Mouse (Mus musculus) brain, embryonic 14.5 days (tissue): ENCODE results near the gene Dusp23. TPM values are rescaled to one million over a fixed set of nuclear protein-coding genes. Genes with fewer than 3 reads are reported as not detected.

Source experiments
- DNase-seq: peaks from one replicate; pipeline ENCODE4 v3.0.0-alpha.2; 2011; ENCODE audit warnings: low read depth
- CTCF ChIP-seq: fragments of 200-500 bp; IDR thresholded peaks from 2 replicates; pipeline ENCODE4 v1.5.1; 2012; ENCODE audit warnings: inconsistent platforms, mild to moderate bottlenecking, moderate library complexity, borderline replicate concordance; ENCODE audit not compliant: insufficient read depth, insufficient read length; ENCODE audit errors: extremely low read depth
- POLR2A ChIP-seq: fragments of 200-500 bp; IDR thresholded peaks from 2 replicates; pipeline ENCODE4 v1.6.1; 2012; ENCODE audit warnings: mild to moderate bottlenecking, inconsistent platforms, borderline replicate concordance; ENCODE audit not compliant: poor library complexity, insufficient read depth, insufficient read length, severe bottlenecking; ENCODE audit errors: extremely low read depth
- polyA plus RNA-seq: library from polyadenylated mRNA; depleted of rRNA; stranded (reverse); fragments of >200 nt; gene quantifications from 2 replicates; pipeline ENCODE4 v1.2.3, GENCODE M21; 2012; rRNA removed

Gene Dusp23
- 8.0 and 9.0 TPM in 2 replicates for polyA plus RNA-seq

DNA sequence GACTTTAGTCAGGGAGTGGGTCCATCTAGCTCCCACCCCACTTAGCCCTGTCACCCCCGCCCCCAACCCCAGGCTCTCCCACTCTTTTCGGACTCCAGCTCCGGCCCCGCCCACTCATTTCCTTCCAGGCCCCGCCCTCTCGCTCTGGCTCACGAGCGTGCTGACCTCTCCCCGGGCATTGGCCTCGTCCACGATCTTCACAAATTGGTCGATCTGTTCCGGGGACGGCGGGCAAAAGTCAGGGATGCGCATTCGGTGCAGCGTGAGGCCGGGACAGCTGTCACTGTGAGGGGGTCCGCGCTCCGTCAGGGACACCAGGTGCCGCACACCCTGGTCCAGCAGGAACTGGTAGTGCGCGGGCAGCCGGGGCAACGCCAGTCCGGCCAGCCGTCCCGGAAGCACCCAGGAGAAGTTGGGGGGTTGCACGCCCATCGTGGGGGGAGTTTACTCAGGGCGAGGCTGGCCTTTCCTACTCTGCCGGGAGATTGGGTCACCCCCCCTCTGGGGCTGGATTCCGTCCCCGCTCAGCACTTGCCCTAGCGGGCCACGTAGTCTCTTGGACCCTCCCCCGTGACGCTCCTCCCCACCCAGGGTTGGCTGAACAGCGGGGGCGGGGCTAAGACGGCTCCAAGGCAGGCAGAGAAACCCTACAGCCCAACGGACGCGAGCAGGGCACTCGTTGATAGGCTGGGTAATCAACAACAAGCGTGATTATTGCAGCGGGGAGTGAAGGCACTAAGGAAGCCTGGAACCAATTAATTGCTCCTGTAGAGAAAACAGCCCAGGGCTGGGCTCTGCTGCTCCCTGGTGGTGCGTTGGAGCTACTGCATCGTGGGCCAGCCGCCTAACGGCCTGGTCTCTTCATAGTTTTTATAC, at the start of gene Dusp23:
TSS of gene Dusp23 (minus strand) at position 512 of the 876 bp plus-strand sequence.
- TF ChIP-seq POLR2A: no peak
- peak; percentile 99 for TF ChIP-seq CTCF

DNA sequence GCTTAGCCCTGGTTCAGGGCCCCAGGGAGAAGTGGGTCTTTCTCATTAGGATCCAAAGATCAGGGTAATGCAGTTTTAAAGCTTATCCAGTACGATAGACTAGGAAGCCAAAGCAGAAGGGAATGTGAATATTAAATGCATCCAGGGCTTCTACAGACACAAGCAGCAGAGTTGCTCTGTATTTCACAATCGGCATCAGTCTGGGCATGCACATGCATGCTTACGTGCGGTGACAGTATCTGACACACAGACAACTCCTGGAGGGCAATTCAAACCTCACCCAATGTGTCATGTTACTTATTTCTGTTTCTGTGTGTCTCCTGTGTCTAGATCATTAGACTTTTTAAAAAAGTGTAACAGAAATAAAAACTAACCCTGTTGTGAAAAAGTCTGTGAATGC, 48.0 kb upstream of the Dusp23 start:
- no peak for DNase-seq
- TF ChIP-seq POLR2A: no peak
- TF ChIP-seq CTCF: no peak

More for the DNA sequence above, at the start of gene Dusp23:
- DNase-seq: peak; percentile 98

DNA sequence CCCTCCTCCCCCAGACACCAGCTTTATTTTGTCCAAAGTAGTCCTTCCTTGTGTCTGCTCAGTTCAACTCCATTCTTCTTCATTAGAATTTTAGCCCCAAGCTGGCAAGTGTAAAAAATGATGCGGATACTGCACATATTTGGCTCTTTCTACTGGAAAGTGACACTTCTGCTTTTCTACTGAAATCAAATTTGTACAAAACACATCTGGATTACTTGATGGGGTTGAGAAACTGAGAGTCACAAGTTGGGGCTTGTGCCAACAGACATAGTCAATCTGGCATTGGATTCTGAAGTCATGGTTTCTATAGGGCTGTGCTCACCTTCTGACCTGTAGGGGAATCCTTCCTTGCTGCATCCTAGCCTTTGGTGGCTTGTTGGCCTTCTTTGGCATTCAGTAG, 38.0 kb upstream of the Dusp23 start:
- DNase-seq: no peak
- TF ChIP-seq POLR2A (no peak), CTCF (no peak)

DNA sequence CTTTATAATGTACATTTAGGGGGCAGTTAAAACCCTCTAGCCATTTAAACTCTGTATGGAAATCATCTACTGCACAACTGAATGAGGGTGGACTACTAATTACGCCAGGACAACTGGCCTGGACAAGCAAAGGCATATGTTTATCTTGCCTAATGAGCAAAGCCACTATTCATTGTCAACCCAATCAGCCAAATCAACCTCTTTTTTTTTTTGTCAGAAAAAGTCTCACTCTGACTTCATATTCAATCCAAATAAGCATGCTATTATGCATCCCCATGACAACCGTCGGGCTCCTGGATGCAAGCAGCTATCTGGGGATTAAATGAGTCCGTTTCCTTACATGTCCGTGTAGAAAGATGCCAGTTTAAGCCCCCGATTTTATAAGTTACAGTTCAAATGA, 34.8 kb upstream of the Dusp23 start:
- TF ChIP-seq CTCF: no peak
- TF ChIP-seq POLR2A: no peak
- DNase-seq: peak; percentile 89

DNA sequence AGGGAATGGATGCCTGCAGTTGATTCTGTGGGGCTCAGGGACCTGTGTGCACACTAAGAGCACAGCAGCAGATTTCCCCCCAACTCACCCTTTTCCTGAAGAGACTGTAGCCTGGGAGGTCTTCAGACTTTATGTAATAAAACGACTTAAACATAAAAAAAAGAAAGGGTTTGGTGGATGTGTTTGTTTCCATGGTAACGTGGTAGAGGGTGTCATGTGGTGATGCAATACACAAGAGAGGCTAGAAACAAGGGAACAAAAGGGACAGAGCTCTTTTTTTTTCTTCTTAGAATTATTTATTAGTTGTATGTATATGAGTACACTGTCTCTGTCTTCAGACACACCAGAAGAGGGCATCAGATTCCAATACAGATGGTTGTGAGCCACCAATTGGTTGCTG, 32.7 kb upstream of the Dusp23 start:
- peak; percentile 25 for DNase-seq
- TF ChIP-seq CTCF (no peak), POLR2A (no peak)

DNA sequence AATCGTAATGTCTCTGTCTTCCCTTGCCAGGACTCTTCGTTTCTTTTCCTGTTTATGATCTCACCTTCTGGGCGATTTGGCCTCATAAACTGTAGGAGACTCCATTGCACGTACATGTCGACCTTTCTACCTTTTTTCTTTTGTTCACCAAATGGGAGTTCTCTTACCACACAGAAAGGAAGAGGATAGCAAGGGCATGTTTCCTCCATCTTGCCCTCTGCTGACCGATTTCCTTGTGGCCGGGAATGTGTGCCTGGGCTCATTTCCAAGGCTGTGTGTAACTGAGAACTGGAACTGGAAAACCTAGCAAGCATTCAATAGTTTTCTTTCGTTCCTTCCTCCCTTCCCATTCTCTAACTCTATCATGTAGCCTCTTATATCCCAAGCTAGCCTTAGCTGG, 26.9 kb upstream of the Dusp23 start:
- TF ChIP-seq POLR2A (no peak), CTCF (no peak)
- DNase-seq: no peak

DNA sequence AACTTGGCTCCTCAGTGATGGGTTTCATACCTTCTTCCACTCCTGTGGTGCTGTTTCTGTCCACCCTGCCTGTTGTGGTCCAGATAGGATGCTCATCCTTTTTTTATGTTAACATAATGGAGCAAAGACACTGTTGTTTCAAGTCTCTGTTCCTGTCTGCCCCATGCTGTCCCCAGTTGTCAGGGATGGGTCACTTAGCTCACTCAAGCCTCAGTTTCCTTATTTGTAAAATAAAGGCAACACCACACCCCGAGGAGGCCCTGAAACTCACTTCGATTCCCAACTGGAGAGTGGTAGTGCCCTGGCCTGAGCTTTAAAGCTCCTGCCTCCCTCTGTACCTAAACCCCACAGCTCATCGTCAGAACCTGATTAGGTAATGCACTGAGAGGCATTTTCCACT, 24.5 kb upstream of the Dusp23 start:
- no peak for DNase-seq
- TF ChIP-seq CTCF (no peak), POLR2A (no peak)

DNA sequence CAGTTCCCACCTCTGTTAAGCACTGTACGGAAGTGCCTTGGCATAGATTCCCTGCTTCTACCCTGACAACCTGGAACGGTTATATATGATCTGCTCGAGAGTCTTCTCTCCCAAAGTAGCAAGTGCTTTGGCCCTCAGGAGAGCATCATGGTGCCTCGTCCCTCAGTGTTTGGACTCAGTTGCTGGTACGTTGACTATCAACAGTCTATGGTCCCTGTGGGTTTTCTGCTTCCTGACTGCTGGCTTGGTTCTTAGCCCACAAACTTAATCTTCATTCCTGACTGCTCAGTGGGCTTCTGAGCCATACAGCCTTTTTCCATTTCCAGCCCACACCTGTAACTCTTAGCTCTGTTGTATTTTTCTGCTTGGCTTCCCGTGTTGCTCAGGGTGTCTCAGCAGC, 21.1 kb upstream of the Dusp23 start:
- no peak for DNase-seq
- TF ChIP-seq POLR2A (no peak), CTCF (no peak)

DNA sequence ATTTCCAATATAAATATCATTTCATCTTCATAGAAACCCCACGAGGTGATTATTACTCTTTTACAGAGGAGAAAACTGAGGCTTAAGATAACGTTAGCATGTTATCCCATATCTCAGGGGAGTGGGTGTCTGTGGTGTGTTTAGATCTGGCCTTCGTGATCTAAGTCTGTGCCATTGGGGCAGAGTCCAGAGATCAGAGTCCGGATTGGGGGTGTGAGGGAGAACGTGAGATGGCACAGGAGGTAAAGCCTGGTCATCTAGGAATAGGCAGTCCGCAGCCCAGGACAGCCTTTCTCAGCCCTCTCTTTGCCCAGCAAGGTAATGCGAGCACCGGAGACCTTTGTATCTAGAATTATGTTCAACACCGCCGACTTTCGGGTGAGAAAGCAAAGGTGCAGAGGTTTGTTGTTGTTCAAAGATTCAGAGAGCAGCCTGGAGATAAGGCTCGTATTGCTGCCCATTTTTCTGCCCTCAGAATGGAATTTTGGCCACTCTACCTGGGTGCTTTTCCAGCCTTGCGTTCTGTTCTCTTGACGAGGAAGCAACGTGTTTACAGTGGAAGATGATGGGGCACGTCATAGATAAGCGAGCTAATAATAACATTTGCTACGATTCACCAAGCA, 19.4 kb upstream of the Dusp23 start:
- no peak for DNase-seq
- TF ChIP-seq POLR2A (no peak), CTCF (no peak)

DNA sequence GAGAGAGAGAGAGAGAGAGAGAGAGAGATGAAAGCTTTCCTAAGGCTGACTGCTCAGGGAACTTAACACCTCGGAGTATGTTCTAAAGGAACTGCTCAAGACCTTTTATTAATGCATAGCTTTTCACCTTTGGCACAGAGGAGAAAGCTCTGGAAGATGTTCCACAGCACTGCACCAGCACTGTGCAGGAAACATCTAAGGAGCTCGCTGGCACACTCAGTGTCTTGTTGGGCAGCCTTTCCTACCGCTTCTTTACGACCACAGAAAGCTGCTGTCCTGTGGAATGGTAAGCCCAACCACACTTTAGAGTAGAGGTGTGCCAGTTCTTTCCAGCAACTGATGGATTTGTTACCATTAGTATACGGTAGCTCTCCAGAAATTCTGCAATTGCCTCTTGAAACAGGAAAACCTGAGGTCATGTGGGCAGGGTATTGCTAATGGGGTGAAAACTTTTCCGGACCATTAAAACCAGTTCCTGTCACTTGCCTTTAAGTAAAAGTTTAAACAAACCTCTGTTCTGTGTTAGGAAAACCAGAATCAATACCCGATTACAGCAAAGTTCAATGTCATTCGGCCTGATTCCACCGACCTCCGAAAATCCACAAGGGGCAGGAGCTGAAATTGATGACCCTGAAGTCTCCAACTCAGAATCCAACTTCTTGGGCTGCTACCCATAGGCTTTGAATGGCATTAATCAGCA, 18.7 kb upstream of the Dusp23 start:
- TF ChIP-seq CTCF (no peak), POLR2A (no peak)
- no peak for DNase-seq

DNA sequence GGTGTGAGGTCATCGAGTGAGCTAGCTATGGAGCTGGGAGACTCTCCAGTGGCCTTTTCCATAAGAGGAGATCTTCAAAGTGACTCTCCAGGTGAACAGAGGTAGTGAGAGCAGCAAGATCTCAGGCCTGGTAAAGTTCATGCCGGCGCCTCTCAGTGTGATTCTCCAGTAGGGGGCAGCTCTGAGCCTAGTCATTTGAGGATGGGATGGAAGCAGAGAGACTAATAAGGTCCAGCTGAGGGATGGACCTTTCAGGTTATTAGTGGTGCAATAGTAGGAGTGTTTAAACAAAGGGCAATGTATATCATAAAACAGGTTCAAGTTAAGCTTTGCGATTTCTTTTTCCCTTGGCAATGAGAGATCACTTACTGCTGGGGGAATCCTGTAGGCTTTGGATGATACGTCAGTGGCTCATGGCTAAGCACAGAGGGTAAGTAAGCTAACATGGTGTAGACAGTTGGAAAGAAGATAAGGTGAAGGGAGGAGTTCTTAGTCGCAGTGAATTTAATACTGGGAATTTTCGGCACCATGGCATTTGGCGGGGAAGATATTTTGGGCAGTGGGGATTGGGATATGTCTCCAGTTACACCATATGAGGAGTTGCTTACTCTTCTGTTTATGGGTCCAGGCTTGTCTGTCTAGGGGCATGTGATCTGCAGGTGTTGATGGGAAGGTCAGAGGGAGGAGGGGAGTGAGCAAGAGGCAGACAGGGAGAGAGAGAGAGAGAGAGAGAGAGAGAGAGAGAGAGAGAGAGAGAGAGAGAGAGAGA, 17.9 kb upstream of the Dusp23 start:
- peak; percentile 49; the same call in 1 of the 2 replicates for TF ChIP-seq CTCF
- no peak for TF ChIP-seq POLR2A
- peak; percentile 27 for DNase-seq

DNA sequence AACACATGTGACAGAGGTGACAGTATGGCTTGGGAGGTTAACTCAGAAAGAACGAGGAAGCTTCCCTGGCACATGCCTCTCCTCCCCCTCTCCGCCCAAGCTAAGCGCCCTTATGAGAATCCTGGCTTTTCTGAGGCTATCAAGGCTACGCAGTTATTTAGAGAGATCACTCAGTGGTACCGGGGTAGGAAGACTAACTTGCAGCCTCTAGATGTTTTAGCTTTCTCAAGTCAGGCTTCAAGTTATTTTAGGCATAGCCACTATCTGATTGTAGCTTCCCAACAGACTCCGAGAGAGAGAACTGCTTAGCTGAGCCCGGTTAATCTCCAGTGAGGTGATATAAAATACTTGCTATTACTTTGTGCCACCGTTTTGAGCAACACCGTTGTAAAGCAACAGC, 16.6 kb upstream of the Dusp23 start:
- DNase-seq: no peak

More for the DNA sequence above, 16.6 kb upstream of the Dusp23 start:
- TF ChIP-seq CTCF (no peak), POLR2A (no peak)
